Mouse (Mus musculus) ovary, postnatal 36 days (tissue): ENCODE results near the gene Btbd35f28.
"Not testable (repeated sequence)": the region's sequence is repeated elsewhere in the genome, so short reads cannot be mapped to it uniquely, and the experiment has no call there.

Experiments used
- DNase-seq: peaks from one replicate; pipeline ENCODE4 v3.0.0; 2022; ENCODE audit warnings: low spot score, mixed read lengths

Gene Btbd35f28

DNA sequence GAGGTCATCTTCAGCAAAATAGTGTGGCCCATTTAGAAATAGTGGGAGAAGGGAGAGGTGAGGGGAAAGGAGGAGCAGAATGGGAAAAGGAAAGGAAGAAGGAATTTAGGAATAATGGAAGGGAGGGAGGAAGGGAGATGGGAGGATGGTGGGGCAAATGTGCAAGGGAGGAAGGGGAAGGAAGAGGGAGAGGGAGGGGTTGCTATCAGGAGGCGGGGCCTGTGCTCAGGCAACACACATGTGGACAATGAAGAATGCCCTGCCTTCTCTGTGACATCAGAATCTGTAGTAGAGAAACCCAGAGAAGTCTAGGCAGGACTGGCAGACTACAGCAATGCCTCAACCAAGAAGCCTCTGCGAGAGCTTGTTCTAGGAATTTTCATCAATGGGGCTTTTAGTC is at the start of gene Btbd35f28:
Gene Btbd35f28 (plus strand): TSS at position 301 of the 400 bp plus-strand sequence.
- not testable (repeated sequence) for DNase-seq
